Mouse (Mus musculus) CH12.LX (cell line): ENCODE results near the gene Ythdf1.

Experiments
- CTCF ChIP-seq, 2 experiments: IDR thresholded peaks in 1 of 2; conservative IDR thresholded peaks in 1 of 2; 2 replicates each; pipeline ENCODE4 v1.5.1; 2011 to 2012; ENCODE audit warnings: low read depth in 2 of 2, low read length in 2 of 2, improper control_type of control experiment in 1 of 2, inconsistent platforms in 1 of 2, mild to moderate bottlenecking in 1 of 2, moderate library complexity in 1 of 2
- E2F4 ChIP-seq: IDR thresholded peaks from 2 replicates; pipeline ENCODE4 v1.6.1; 2011; ENCODE audit warnings: low read depth, low read length, improper control_type of control experiment; ENCODE audit not compliant: insufficient replicate concordance
- EP300 ChIP-seq: IDR thresholded peaks from 2 replicates; pipeline ENCODE4 v1.6.1; 2011; ENCODE audit warnings: low read length, improper control_type of control experiment
- POLR2A ChIP-seq: IDR thresholded peaks from 2 replicates; pipeline ENCODE4 v1.6.1; 2011; ENCODE audit warnings: low read depth, mild to moderate bottlenecking, improper control_type of control experiment, low read length
- SMC3 ChIP-seq: IDR thresholded peaks from 2 replicates; pipeline ENCODE4 v1.6.1; 2011; ENCODE audit warnings: low read depth, low read length, improper control_type of control experiment
- UBTF ChIP-seq: IDR thresholded peaks from 2 replicates; pipeline ENCODE4 v1.6.1; 2012; ENCODE audit warnings: low read depth, mild to moderate bottlenecking, inconsistent platforms, low read length, improper control_type of control experiment, moderate library complexity
- USF1 ChIP-seq: IDR thresholded peaks from 2 replicates; pipeline ENCODE4 v1.6.1; 2014; ENCODE audit warnings: low read depth, mild to moderate bottlenecking, inconsistent platforms, low read length, improper control_type of control experiment
- ZKSCAN1 ChIP-seq: IDR thresholded peaks from 2 replicates; pipeline ENCODE4 v1.6.1; 2012; ENCODE audit warnings: low read depth, inconsistent platforms, low read length, improper control_type of control experiment, borderline replicate concordance
- ZMIZ1 ChIP-seq: IDR thresholded peaks from 2 replicates; pipeline ENCODE4 v1.6.1; 2012; ENCODE audit warnings: low read depth, mild to moderate bottlenecking, inconsistent platforms, low read length, improper control_type of control experiment

DNA sequence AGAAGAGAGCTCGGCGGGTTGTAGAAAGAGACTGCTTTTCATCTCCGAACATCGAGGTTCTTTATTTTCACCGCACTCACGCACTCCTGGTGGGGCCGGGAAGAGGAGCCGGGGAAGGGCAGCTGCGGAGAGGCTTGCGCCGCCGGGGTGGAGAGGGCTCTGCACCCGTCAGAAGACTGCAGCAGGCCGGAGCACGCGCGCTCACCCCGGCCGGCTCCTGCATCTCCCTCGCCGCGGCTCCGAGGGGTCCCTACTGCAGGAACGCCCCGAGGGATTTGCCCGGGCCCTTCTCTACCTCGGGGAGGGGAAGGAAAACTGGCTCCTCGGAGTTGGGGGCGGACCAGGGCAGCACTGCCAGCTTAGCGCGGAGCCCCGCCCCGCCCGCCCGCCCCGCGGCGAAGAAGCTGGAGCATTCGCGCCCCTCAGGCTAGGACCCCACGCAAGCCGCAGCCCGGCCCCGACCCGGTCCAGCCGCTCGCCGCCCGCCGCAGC, 27.2 kb downstream of the Ythdf1 start:
- TF ChIP-seq EP300: no peak
- no peak for TF ChIP-seq UBTF
- TF ChIP-seq USF1: no peak
- no peak for TF ChIP-seq E2F4
- TF ChIP-seq ZKSCAN1: no peak
- no peak for TF ChIP-seq CTCF (conservative IDR thresholded peaks at IDR 0.05 in 1 of 2, IDR thresholded peaks at IDR 0.05 in 1 of 2; ENCODE audit: low read depth in 2 of 2, low read length in 2 of 2)
- no peak for TF ChIP-seq POLR2A
- TF ChIP-seq SMC3: no peak
- TF ChIP-seq ZMIZ1: no peak
